Mouse (Mus musculus) adrenal gland (tissue): ENCODE results near the gene Gng5.

Source experiments
- intact Hi-C: fragments of 180-260 bp; cut with DNase I; formaldehyde crosslinking; loops from one replicate; pipeline ENCODE4 v1.15.1; 2025

Gene Gng5

DNA sequence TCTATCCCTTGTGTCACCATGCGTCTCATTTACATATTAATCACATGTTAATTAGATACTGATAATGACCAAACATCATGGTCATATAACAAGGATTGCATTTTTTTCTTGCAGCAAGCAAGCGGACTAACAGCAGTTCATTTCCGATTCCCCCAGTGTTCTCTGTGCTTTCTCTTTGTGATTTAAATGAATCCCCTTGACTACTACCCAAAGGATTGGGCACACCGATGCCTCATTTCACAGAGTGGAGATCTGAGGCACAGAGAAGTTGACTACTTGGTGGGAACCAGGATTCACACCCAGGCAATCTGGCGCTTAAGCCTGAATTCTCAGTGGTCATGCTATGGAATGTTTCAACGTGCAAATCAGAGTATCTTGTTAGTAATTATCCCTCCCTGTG, 35.4 kb downstream of the Gng5 start:
- intact Hi-C loops, result no loop called here

DNA sequence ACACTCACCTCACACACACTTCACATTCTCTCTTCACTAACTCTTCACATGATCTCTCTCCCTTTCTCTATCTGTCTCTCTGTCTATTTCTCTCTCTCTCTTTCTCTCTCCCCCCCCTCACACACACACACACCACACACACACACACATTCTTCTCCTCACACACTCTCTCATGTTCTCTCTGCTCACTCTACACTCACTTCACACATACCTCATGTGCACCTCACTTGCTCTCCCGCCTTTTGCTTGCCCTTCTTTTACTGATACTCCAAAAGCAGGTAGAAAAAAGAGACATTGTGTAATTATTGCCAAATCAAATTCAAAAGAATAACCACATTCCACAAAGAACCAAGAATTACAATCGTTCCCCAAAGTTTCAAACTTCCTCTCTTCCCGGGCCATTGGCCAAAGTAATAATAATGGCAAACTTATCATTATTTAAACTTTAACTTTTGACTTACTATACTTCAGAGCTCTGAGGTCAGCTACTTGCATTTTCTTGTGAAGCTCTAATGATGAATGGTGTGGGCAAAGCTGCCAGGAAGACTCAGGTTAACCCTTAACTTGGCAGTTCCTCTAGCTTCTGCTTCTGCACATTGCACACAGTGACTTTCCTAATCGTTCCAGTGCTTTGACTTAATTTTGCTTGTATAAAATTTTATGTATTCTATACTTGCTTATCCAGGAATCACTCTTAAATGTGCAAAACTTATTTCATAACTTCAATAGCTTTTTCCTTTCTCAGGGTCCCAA, 41.1 kb downstream of the Gng5 start:
- intact Hi-C loops, result no loop called here

DNA sequence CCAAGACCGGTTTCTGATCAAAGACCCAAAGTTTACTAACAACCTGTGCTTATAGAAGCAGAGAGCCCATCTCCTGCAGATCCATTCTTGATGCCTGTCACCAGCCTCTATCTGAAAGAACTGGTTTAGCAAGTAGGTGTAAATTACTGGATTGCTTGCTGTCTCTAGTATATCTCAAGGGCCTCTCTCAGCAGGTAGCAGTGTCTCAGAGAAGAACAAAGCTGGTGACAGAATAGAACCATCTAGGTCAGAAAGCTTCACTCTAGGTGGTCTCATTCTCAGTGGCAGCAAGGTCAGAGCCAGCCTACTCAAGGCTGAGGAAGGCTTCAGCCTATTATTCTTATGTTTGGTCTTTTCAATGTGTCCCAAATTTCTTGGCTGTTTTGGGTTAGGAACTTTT, 44.0 kb downstream of the Gng5 start:
- intact Hi-C loops, result no loop called here

DNA sequence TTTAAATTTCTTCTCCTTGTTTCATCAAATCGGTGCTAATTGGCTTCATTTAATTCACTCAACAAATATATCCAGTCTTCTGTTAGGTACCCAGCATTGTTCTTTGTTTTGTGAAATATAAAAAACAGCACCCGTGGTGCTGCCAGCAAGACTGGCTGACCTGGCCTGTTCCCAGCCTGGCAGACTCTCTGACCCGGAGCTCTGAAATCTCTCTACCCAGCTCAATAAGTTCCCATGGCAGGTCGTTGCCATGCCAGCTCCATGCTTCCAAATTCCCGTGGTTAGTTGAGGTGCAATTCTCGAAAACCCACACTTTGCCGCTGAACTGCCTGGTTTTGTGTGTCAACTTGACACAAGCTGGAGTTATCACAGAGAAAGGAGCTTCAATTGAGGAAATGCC, 55.2 kb downstream of the Gng5 start:
- intact Hi-C loops, result no loop called here
